Mouse (Mus musculus): ENCODE data around the gene Col6a3. TPM values are rescaled to one million over a fixed set of nuclear protein-coding genes. Genes with fewer than 3 reads are reported as not detected.
A peak's percentile ranks its signal among the peaks of the same experiment; 100 is the strongest.

The Col6a3 gene
- 72.9 and 81.8 TPM in 2 replicates for polyA plus RNA-seq (2015; fragmentation: Nextera tagmentation; extraction: Ambion mirVana)

DNA sequence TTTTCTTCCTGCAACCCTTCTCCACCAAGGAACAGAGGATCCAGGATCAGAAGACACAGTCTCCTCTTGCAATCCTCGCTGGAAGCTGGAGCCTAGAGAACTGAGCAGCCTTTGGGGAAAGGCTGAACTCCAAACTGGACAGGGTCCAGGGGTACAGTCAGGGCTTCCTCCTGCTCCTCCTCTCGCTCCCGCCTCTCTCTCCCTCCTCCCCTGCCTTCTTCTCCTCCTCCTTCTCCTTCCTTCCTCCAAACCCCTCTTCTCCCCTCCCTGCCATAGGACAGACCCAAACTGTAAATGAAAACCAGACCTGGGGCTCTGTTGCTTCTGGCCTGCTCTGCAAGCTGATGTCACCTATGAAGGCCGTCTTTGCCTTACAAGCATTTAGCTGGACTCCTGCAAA, at the start of gene Col6a3:
Col6a3 (minus strand) TSS at position 136 of the 400 bp plus-strand sequence.
- WGBS = 32% methylated on average over 4 of the region's 4 CpGs
- no peaks in the 10 kb centered on the region for H3K9me3 ChIP-seq
- H3K4me3 ChIP-seq = peak within 1 kb of the TSS; percentile 39
- peak within 1 kb of the TSS; percentile 63 for H3K4me2 ChIP-seq
- H3K4me1 ChIP-seq = peaks cover 29% of the 10 kb centered on the region
- H3K27ac ChIP-seq = peak within 1 kb of the TSS; percentile 81
- ATAC-seq (ENCODE audit: borderline replicate concordance, extremely low read depth, low FRiP score, low TSS enrichment) = peak; percentile 80
- H3K27me3 ChIP-seq = no peaks in the 10 kb centered on the region
- H3K36me3 ChIP-seq = no peaks in the 10 kb centered on the region
- H3K9ac ChIP-seq = peak within 1 kb of the TSS; percentile 31

DNA sequence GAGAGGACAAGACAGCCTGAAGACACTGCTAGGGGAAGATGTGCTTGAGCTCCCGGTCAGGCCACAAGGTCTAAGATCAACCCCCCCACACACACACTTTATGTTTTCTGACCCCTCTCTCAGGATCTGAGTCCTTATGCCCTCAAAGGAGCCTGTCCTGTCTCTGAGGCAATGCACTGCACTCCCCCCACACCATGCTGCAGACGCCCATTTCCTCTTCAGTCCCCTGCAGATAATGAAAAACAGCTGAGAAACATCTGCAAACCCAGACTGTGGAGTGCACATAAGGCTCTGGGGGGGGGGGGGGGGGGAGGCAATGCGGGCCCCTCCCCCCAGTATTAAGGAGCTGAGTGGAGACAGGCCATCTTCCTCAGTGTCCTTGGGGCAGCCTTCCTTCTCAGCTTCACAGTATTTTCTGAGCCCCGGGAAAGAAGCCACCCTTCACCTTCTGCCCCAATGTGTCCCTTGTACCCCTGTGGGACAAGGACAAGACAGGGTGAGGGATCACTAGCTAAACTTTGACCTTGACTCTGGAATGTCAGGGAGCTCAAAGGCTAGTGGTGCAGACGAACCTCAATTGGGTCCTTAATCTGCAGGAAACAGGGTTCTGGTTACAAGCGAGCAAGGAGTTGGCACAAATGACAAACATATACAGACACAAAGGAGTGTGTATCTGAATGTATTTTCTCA, 42.1 kb upstream of the Col6a3 start:
- 44% methylated on average over 6 of the region's 6 CpGs for WGBS
- ATAC-seq (ENCODE audit: borderline replicate concordance, extremely low read depth, low FRiP score, low TSS enrichment) = peak; percentile 90

DNA sequence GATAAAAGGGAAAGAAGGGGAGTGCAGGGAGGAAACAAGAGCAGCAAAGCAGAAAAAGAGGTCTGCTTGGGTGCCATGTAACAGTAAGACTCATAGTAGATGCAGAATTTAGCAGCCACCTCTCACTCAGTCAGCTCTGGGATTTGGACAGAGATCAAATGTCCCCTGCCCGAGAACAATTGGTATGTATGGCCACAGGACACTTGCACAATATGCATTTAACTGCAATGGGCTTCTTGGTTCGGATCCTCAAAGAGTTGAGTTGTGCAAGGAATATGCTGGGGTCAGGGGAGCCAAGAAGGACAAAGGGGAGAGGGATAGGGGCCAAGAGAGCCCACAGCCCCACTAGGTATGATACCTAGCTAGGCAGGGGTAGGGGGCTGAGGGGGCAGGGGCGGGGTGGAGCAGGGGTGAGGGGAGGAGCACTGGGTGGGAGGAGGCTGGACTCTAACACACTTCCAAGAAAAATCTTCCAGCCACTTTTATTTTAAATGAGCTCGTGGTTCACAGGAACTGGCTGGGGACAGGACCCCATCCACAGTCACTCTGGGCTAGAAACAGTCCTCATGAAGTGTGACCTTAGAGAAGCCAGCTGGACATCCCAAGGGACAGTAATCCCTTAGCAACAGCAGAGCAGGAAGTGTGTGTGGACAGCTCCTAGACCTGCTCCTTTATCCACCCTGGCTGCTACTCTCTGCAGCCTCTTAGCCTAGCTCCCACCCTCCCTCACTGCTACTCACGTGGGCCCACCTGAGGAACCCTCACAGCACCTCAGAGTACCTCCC, 32.9 kb upstream of the Col6a3 start:
- Histone ChIP-seq H3K9me3 (no peaks in the 10 kb centered on the region; the same call in 1 of the 2 replicates), H3K4me3 (no peak overlapping the region), H3K4me1 (peaks cover 22% of the 10 kb centered on the region), H3K4me2 (no peak overlapping the region), H3K36me3 (no peaks in the 10 kb centered on the region), H3K27me3 (no peaks in the 10 kb centered on the region), H3K27ac (peak overlapping the region; percentile 73), H3K9ac (no peak overlapping the region)
- peak; percentile 93 for ATAC-seq (ENCODE audit: borderline replicate concordance, extremely low read depth, low FRiP score, low TSS enrichment)
- WGBS = 24% methylated on average over 5 of the region's 5 CpGs

More for the DNA sequence above, 42.1 kb upstream of the Col6a3 start:
- no peak overlapping the region for H3K4me3 ChIP-seq
- H3K9ac ChIP-seq = no peak overlapping the region
- H3K36me3 ChIP-seq = no peaks in the 10 kb centered on the region
- H3K27me3 ChIP-seq = no peaks in the 10 kb centered on the region
- H3K4me2 ChIP-seq = no peak overlapping the region
- H3K27ac ChIP-seq = no peak overlapping the region
- no peaks in the 10 kb centered on the region for H3K9me3 ChIP-seq
- peaks cover 10% of the 10 kb centered on the region; the same call in 1 of the 2 replicates for H3K4me1 ChIP-seq

DNA sequence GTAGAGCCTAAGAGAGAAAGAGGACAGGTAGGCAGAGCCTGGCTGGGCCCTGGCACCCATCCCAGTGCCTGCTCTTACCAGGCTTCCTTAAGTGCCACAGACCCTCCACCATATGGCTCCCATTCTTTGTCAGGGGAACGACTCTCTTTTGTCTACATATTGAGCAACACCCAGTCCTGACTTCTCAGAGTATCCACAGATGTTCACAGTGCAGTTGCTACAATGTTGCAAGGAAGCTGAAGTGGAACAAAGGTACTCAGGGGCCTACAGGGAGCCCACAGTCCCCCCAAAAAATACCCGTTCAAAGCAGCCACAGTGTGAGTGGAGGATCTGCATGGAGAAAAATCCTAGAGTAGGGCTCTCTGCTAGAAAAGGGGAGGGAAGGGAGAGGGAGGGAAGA, 32.2 kb upstream of the Col6a3 start:
- WGBS = 17% methylated on average over 2 of the region's 2 CpGs
- no peaks in the 10 kb centered on the region; the same call in 1 of the 2 replicates for H3K9me3 ChIP-seq

DNA sequence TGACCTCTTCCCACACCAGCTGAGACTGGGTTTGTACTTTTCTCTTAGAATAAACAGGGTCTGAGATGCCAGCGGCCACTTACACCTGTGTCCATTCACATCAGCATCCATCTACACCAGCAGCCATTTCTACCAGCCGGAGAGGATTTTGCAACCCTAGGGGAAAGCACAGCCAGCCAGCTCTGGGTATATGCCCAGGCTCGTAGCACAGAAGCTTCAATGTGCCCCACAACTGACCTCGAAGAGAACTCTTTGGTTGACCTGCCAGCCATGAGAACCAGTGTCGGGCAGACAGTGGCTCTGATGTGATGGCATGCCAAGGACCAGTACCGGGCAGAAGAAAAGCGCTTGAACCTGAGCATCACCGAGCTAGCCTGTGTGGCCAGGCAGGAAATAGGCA, 31.6 kb upstream of the Col6a3 start:
- Histone ChIP-seq H3K36me3 (no peaks in the 10 kb centered on the region), H3K27ac (no peak overlapping the region), H3K4me2 (no peak overlapping the region), H3K9ac (no peak overlapping the region), H3K4me3 (no peak overlapping the region), H3K9me3 (no peaks in the 10 kb centered on the region; the same call in 1 of the 2 replicates), H3K27me3 (no peaks in the 10 kb centered on the region), H3K4me1 (peaks cover 22% of the 10 kb centered on the region)
- ATAC-seq (ENCODE audit: borderline replicate concordance, extremely low read depth, low FRiP score, low TSS enrichment) = no peak
- WGBS = 72% methylated on average over 8 of the region's 8 CpGs

More for the DNA sequence above, 32.2 kb upstream of the Col6a3 start:
- no peak overlapping the region for H3K4me2 ChIP-seq
- ATAC-seq (ENCODE audit: borderline replicate concordance, extremely low read depth, low FRiP score, low TSS enrichment) = peak; percentile 47; the same call in 1 of the 2 replicates
- H3K4me1 ChIP-seq = peaks cover 22% of the 10 kb centered on the region
- H3K4me3 ChIP-seq = no peak overlapping the region
- no peak overlapping the region for H3K9ac ChIP-seq
- H3K27me3 ChIP-seq = no peaks in the 10 kb centered on the region
- peak overlapping the region; percentile 73 for H3K27ac ChIP-seq
- H3K36me3 ChIP-seq = no peaks in the 10 kb centered on the region

DNA sequence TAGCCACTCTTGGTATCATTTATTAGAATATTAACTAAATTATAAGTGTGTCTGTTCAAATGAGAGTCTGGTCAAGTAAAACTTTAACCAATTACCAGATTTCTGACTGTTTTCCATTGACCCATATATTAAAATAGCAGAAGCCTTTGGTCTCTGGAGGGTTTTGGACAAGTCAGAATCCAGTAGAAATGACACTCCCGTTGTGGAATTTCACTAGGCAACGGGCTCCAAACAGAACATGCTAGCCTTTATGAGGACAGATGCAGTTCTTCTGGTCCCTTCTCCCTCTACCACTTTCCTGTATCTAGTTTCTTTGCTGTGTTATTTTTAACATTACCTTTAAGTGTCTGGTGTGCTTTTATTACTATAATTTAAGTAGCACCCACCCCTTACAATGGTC, 26.8 kb upstream of the Col6a3 start:
- Histone ChIP-seq H3K27ac (no peak overlapping the region), H3K4me3 (no peak overlapping the region), H3K27me3 (no peaks in the 10 kb centered on the region), H3K36me3 (no peaks in the 10 kb centered on the region), H3K4me1 (0 out of 2 replicates have a peak, but pooled peaks cover 1% of the 10 kb centered on the region), H3K4me2 (no peak overlapping the region), H3K9ac (no peak overlapping the region), H3K9me3 (no peaks in the 10 kb centered on the region; the same call in 1 of the 2 replicates)
- 80% methylated on average over 2 of the region's 2 CpGs for WGBS
- no peak for ATAC-seq (ENCODE audit: borderline replicate concordance, extremely low read depth, low FRiP score, low TSS enrichment)

DNA sequence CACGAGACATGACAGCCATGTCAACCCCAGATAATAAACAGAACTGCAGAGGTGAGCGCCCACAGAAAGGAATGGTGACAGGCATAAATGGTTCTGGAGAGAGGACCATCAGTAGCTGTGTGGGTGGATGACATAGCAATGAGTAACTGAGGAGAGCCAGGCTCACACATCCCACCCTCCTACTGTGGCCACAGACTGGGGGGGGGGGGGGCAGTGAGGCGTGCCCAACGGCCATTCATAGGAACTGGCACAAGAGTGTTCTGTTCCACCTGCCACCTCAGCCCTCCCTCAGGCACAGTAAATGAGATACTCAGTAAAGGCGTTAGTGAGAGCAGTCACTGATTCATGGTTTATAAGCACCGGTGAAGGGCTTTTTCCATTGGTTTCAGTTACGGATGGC, 23.0 kb upstream of the Col6a3 start:
- H3K4me1 ChIP-seq = no peaks in the 10 kb centered on the region
- ATAC-seq (ENCODE audit: borderline replicate concordance, extremely low read depth, low FRiP score, low TSS enrichment) = no peak
- no peak overlapping the region for H3K9ac ChIP-seq
- no peaks in the 10 kb centered on the region for H3K36me3 ChIP-seq
- no peaks in the 10 kb centered on the region; the same call in 1 of the 2 replicates for H3K9me3 ChIP-seq
- 79% methylated on average over 7 of the region's 7 CpGs for WGBS
- H3K27ac ChIP-seq = no peak overlapping the region
- H3K4me2 ChIP-seq = no peak overlapping the region
- H3K4me3 ChIP-seq = no peak overlapping the region
- no peaks in the 10 kb centered on the region for H3K27me3 ChIP-seq

DNA sequence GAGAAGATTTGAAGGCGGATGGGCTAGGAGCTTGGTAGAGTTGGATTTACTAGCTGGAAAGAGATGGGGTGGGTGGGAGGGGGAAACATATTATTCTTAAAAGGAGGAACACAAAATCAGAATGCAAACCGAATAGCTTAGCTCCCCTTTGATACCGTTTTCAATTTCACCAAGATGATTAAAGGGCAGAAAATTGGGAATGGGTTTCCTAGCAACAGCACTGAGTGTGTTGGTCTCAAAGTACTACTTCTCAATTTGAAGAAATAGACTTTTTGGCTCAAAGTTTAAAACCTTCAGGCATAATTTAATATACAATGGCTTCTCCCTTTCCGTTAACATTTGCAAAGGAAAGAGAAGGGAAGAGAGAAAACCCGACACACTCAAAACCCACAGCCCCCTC, 12.1 kb upstream of the Col6a3 start:
- Histone ChIP-seq H3K27me3 (0 out of 2 replicates have a peak, but pooled peaks cover 2% of the 10 kb centered on the region), H3K9ac (no peak overlapping the region), H3K27ac (no peak overlapping the region), H3K9me3 (no peaks in the 10 kb centered on the region), H3K4me1 (no peaks in the 10 kb centered on the region), H3K4me3 (no peak overlapping the region), H3K4me2 (no peak overlapping the region), H3K36me3 (no peaks in the 10 kb centered on the region)
- WGBS = 71% methylated on average over 5 of the region's 5 CpGs
- ATAC-seq (ENCODE audit: borderline replicate concordance, extremely low read depth, low FRiP score, low TSS enrichment) = no peak

DNA sequence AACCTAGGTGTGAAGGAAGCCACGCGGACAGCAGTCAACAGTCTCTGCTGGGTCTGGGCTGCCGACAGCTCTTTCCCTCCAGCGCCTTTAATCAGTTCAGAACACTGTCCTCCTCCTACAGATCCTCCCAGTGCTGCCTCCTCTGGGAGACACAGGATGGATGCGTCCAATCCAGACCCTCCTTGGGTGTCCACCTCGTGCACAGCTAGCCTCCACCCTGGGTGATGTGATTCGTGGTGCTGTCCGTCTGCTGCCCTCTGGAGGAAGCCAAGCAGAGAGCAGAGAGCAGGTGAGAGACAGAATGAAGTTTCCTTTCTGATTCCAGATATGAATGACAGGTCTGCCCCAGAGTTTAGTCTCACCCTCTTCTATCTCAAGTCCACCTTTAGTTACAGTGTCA, 6.1 kb upstream of the Col6a3 start:
- H3K27me3 ChIP-seq = peaks cover 2% of the 10 kb centered on the region; the same call in 1 of the 2 replicates
- H3K4me1 ChIP-seq = peaks cover 9% of the 10 kb centered on the region; the same call in 1 of the 2 replicates
- H3K9me3 ChIP-seq = no peaks in the 10 kb centered on the region
- no peak overlapping the region for H3K4me3 ChIP-seq
- H3K9ac ChIP-seq = no peak overlapping the region
- no peaks in the 10 kb centered on the region for H3K36me3 ChIP-seq
- peak; percentile 46; the same call in 1 of the 2 replicates for ATAC-seq (ENCODE audit: borderline replicate concordance, extremely low read depth, low FRiP score, low TSS enrichment)
- 24% methylated on average over 8 of the region's 8 CpGs for WGBS
- H3K4me2 ChIP-seq = no peak overlapping the region
- H3K27ac ChIP-seq = no peak overlapping the region

DNA sequence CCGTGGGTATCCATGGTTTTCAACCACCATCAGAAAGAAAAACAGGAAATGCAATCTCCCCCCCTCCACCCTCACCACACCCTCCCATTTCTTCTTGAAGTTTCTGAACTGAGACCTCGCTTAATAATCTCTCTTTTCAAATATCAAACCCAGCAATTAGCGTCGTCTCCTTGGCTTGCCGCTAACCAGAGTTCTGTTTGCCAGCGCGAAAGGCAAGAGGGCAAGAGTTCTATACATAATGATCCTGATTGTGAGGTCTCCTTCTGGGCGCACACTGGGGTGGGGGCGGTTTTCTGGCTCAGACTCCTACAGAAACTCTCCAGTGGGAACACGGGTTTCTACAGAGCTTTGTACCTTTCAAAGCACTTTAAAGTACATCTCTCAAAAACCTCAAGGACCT, 1.4 kb upstream of the Col6a3 start:
- no peaks in the 10 kb centered on the region for H3K36me3 ChIP-seq
- H3K9ac ChIP-seq = no peak overlapping the region
- H3K4me1 ChIP-seq = peaks cover 25% of the 10 kb centered on the region
- H3K9me3 ChIP-seq = no peaks in the 10 kb centered on the region
- no peak overlapping the region for H3K4me3 ChIP-seq
- WGBS = 52% methylated on average over 10 of the region's 10 CpGs
- H3K27ac ChIP-seq = no peak overlapping the region
- no peak overlapping the region for H3K4me2 ChIP-seq
- H3K27me3 ChIP-seq = no peaks in the 10 kb centered on the region; the same call in 1 of the 2 replicates
- ATAC-seq (ENCODE audit: borderline replicate concordance, extremely low read depth, low FRiP score, low TSS enrichment) = no peak

DNA sequence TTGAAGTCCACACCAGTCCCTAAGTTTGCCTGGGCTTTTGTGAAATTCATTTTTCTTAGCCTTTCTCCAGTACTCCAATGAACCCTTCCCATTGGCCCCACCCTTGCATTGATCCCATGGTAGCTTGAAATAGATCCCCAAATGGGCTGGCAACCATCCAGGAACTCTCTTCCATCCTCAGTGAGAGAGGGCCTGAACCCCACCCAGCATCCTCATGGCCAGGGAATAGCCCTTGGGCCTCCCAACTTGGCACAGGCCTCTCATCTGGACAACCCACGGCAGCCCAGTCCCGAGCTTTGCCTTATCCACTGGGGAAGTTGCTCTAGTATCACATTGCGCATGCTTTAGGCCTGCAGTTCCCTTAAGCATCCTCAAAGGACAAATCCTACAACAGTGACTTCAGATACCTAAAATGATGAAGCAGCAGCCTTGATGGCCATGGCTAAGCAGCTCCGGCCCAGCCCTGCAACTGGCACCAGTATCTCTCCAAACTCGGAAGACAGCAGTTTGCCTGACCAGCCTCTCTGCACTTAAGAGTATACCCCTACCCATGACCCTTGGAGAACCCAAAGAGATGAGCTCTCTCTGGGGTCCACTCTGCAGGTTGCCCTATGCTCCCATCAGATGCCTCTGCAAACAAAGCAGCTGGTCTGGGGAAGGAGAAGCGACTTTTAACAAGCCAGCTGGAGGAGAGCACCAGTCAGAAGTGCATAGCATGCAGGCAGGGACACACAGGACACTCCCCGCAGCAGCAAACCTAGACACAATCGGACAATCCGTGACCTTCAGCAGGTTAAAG, 783 bp downstream of the Col6a3 start:
- Histone ChIP-seq H3K27me3 (no peaks in the 10 kb centered on the region), H3K4me2 (peak overlapping the region; percentile 63), H3K36me3 (no peaks in the 10 kb centered on the region), H3K4me3 (peak overlapping the region; percentile 39), H3K27ac (peak overlapping the region; percentile 81), H3K4me1 (peaks cover 36% of the 10 kb centered on the region), H3K9me3 (no peaks in the 10 kb centered on the region), H3K9ac (peak overlapping the region; percentile 31)
- 64% methylated on average over 9 of the region's 9 CpGs for WGBS
- ATAC-seq (ENCODE audit: borderline replicate concordance, extremely low read depth, low FRiP score, low TSS enrichment) = no peak

Data from lung, embryonic 15.5 days (tissue).